Mouse (Mus musculus): ENCODE results near the gene Dennd4a.

- no peak for TF ChIP-seq CTCF (IDR thresholded peaks at IDR 0.05; ENCODE audit: low read depth, low read length)
- TF ChIP-seq GATA1 (IDR thresholded peaks at IDR 0.05; ENCODE audit: borderline replicate concordance, low read length) = no peak
- no peak for TF ChIP-seq TAL1 (conservative IDR thresholded peaks at IDR 0.05; ENCODE audit: low read depth, low read length)
- TF ChIP-seq POLR2AphosphoS5 (IDR thresholded peaks at IDR 0.05; ENCODE audit: insufficient replicate concordance, low read depth, low read length) = no peak
These were observed 140.9 kb downstream of the Dennd4a start for GRCm38 (mm10) chr9:64952055-64952454.
